Mouse (Mus musculus) urinary bladder, postnatal 25 days (tissue): ENCODE results near the gene Nfya.

Experiments used
- DNase-seq: peaks from one replicate; pipeline ENCODE4 v3.0.0; 2022; ENCODE audit warnings: low spot score

Nfya gene

GRCm38 (mm10) chr17:48343065-48343464 is 66.6 kb downstream of the Nfya start:
- DNase-seq = no peak

GRCm38 (mm10) chr17:48341947-48342346 is 67.8 kb downstream of the Nfya start:
- DNase-seq = no peak

GRCm38 (mm10) chr17:48340267-48340666 is 69.4 kb downstream of the Nfya start:
- no peak for DNase-seq
